Mouse (Mus musculus) heart, embryonic 11.5 days (tissue): ENCODE measurements around the gene Csta1. TPM values are rescaled to one million over a fixed set of nuclear protein-coding genes. Genes with fewer than 3 reads are reported as not detected.

Experiments
- ATAC-seq: fragments of 200-750 bp; cut with Nextera tagmentation; replicated peaks from 2 replicates; pipeline ENCODE4 v1.8.0; 2017; ENCODE audit warnings: moderate library complexity; ENCODE audit not compliant: insufficient number of reproducible peaks, low FRiP score, low TSS enrichment
- H3K27ac ChIP-seq: fragments of 300-500 bp; sonication (generic); 2 replicates; pipeline ENCODE4 v1.5.1; 2014; ENCODE audit warnings: mild to moderate bottlenecking, low read depth, low read length
- H3K27me3 ChIP-seq: fragments of 300-500 bp; sonication (generic); 2 replicates; pipeline ENCODE4 v1.6.1; 2014; ENCODE audit warnings: mild to moderate bottlenecking, low read length, mixed read lengths; ENCODE audit not compliant: control insufficient read depth, insufficient read depth
- H3K36me3 ChIP-seq: fragments of 300-500 bp; sonication (generic); 2 replicates; pipeline ENCODE4 v1.6.1; 2014; ENCODE audit warnings: mild to moderate bottlenecking, low read length, moderate library complexity, mixed read lengths; ENCODE audit not compliant: control insufficient read depth, insufficient read depth
- H3K4me1 ChIP-seq: fragments of 300-500 bp; sonication (generic); 2 replicates; pipeline ENCODE4 v1.6.1; 2014; ENCODE audit warnings: low read length; ENCODE audit not compliant: control insufficient read depth, insufficient read depth
- H3K4me2 ChIP-seq: fragments of 300-500 bp; sonication (generic); 2 replicates; pipeline ENCODE4 v1.6.1; 2014; ENCODE audit warnings: mild to moderate bottlenecking, moderate library complexity
- H3K4me3 ChIP-seq: fragments of 300-500 bp; sonication (generic); 2 replicates; pipeline ENCODE4 v1.5.1; 2014; ENCODE audit warnings: low read depth, low read length
- H3K9ac ChIP-seq: fragments of 300-500 bp; sonication (generic); 2 replicates; pipeline ENCODE4 v1.6.1; 2014; ENCODE audit warnings: mild to moderate bottlenecking, low read depth, low read length, moderate library complexity
- H3K9me3 ChIP-seq: fragments of 300-500 bp; sonication (generic); replicated peaks from 2 replicates; pipeline ENCODE4 v1.6.1; 2016; ENCODE audit warnings: low read length; ENCODE audit not compliant: control insufficient read depth
- WGBS: fragments of 180-500 bp; shearing (Covaris S2); extraction: QIAGEN DNeasy Blood & Tissue Kit; methylation state at CpG from one replicate; pipeline ENCODE4 v1.1.7; 2014; ENCODE audit not compliant: insufficient replicate concordance; 5-methylcytosine and 5-hydroxymethylcytosine counted together
- polyA plus RNA-seq: library from polyadenylated mRNA; unstranded; fragments of >200 nt; fragmentation: Nextera tagmentation; extraction: Ambion mirVana; gene quantifications from 2 replicates; pipeline ENCODE4 v1.2.1, GENCODE M21; 2014

The Csta1 gene
- polyA plus RNA-seq, 1 experiment from 2014 or later: not detected

- no peak overlapping the region for H3K9ac ChIP-seq
- H3K27ac ChIP-seq: no peak overlapping the region
- no peak overlapping the region for H3K4me2 ChIP-seq
- no peaks in the 10 kb centered on the region for H3K4me1 ChIP-seq
- peaks cover 6% of the 10 kb centered on the region for H3K36me3 ChIP-seq
- ATAC-seq: no peak
- no peak overlapping the region for H3K4me3 ChIP-seq
- WGBS: 92% methylated on average over 3 of the region's 3 CpGs
- no peaks in the 10 kb centered on the region for H3K27me3 ChIP-seq
- no peaks in the 10 kb centered on the region for H3K9me3 ChIP-seq
Measured at GRCm38 (mm10) chr16:36079916-36080315, 51.1 kb downstream of the Csta1 start.

DNA sequence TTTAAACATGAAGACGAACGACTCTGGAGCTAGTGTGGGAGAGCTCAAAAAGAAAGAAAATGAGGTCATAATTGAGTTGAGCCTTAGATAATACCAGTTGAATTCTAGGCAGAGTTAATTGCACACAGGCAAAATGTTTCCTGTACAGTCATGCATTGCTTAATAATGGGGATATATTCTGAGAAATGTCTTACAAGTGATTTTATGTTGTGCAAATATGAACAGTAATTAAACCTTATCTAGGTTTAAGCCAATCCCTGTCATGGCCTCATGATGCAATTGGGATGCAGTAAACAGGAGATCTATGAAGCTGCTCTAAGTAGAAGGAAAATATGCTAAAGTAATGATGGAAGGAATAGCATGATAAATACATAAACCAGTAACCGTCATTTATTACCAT lies 56.3 kb downstream of the Csta1 start:
- WGBS: 88% methylated on average over 3 of the region's 3 CpGs
- Histone ChIP-seq H3K27ac (no peak overlapping the region), H3K4me1 (peaks cover 2% of the 10 kb centered on the region), H3K4me2 (no peak overlapping the region), H3K9ac (no peak overlapping the region), H3K9me3 (no peaks in the 10 kb centered on the region), H3K27me3 (no peaks in the 10 kb centered on the region), H3K36me3 (no peaks in the 10 kb centered on the region; the same call in 1 of the 2 replicates), H3K4me3 (no peak overlapping the region)
- ATAC-seq: no peak

- Histone ChIP-seq H3K4me1 (peaks cover 22% of the 10 kb centered on the region), H3K27ac (peak overlapping the region; percentile 100), H3K4me3 (peak overlapping the region; percentile 77), H3K9ac (peak overlapping the region; percentile 95), H3K36me3 (no peaks in the 10 kb centered on the region; the same call in 1 of the 2 replicates), H3K9me3 (no peaks in the 10 kb centered on the region), H3K27me3 (no peaks in the 10 kb centered on the region), H3K4me2 (peak overlapping the region; percentile 74)
- ATAC-seq: no peak
- WGBS: 24% methylated on average over 8 of the region's 8 CpGs
Measured at GRCm38 (mm10) chr16:36072410-36073011, 58.5 kb downstream of the Csta1 start.

DNA sequence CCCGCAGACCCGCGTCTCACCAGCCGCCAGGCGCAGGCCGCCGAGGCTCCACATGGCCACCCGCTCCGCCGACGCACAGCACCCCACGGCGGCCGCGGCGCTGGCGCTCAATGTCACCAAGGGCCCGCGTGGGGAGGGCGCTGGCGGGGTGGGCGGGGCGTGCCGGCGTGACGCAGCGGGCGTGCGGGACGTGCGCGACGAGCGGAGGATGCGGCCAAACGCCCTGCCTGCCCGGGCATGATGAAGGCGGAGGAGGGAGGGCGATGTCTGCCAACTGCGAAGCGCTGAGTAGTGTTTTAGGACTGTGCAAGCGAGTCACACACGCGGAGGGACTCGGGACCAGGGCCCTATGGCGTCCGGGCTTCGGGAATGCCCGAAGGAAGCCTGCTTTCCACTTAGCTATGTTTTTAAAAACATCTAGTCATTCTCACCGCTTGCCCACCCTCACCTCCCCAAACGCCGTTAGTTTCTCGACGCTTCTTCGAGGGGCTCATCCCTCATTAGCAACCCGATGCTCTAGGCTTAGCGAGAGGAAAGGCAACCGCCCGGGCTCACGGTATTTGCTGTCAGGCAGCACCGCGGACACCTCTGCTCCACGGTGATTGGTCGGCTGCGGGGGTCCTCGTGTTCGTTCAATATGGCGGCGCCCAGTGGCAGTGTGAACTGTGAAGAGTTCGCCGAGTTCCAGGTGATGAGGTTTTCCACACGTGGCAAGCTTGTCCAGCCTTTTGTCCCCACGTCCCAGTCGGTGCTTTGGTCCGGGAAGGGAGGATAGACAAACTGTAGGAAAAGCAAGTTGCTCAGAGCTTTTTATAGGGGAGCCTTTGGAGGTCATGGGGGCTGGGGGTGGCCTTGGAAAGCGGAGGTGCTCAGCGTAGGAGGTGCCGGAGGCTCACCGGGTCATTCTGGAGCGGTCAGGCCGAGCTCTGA lies 59.3 kb downstream of the Csta1 start, which contains the start of the genes Fam162a and Ccdc58:
Gene Fam162a (minus strand): TSS at position 145 of the 930 bp plus-strand sequence.
Gene Ccdc58 (plus strand): TSS at position 236 of the 930 bp plus-strand sequence.
- Histone ChIP-seq H3K4me2 (peak within 1 kb of the TSS; percentile 74), H3K36me3 (no peaks in the 10 kb centered on the region; the same call in 1 of the 2 replicates), H3K27ac (peak within 1 kb of the TSS; percentile 100), H3K9me3 (no peaks in the 10 kb centered on the region), H3K4me1 (peaks cover 24% of the 10 kb centered on the region), H3K4me3 (peak within 1 kb of the TSS; percentile 77), H3K9ac (peak within 1 kb of the TSS; percentile 95), H3K27me3 (no peaks in the 10 kb centered on the region)
- WGBS: under 1% methylated on average over 80 of the region's 81 CpGs
- ATAC-seq: peak; percentile 94

- Histone ChIP-seq H3K36me3 (no peaks in the 10 kb centered on the region; the same call in 1 of the 2 replicates), H3K27ac (peak overlapping the region; percentile 100), H3K9me3 (no peaks in the 10 kb centered on the region), H3K4me1 (peaks cover 27% of the 10 kb centered on the region), H3K4me2 (peak overlapping the region; percentile 74), H3K4me3 (peak overlapping the region; percentile 77), H3K27me3 (no peaks in the 10 kb centered on the region), H3K9ac (peak overlapping the region; percentile 95)
- WGBS: 1% methylated on average over 16 of the region's 16 CpGs
- no peak for ATAC-seq
Measured at GRCm38 (mm10) chr16:36071071-36071449, 60.0 kb downstream of the Csta1 start.

Other genes starting within 250 kb of the Csta1 start
- gene Parp9, start 192.8 kb downstream of the Csta1 start, polyA plus RNA-seq: 3.3 and 5.1 TPM in 2 replicates
- gene Dtx3l, start 192.1 kb downstream of the Csta1 start, polyA plus RNA-seq: 3.4 and 4.0 TPM in 2 replicates
- gene Kpna1, start 152.5 kb downstream of the Csta1 start, polyA plus RNA-seq: 49.9 and 58.1 TPM in 2 replicates
- 6.5 and 7.6 TPM in 2 replicates for gene Wdr5b, start 90.1 kb downstream of the Csta1 start, polyA plus RNA-seq
- gene Fam162a, start 59.6 kb downstream of the Csta1 start, polyA plus RNA-seq: 723 and 731 TPM in 2 replicates
- gene Ccdc58, start 59.6 kb downstream of the Csta1 start, polyA plus RNA-seq: 87.5 and 89.1 TPM in 2 replicates
- gene Stfa2l1, start 25.6 kb upstream of the Csta1 start, polyA plus RNA-seq: not detected in 2 replicates
- gene Gm5483, start 53.0 kb upstream of the Csta1 start, polyA plus RNA-seq: not detected in 2 replicates
- not detected in 2 replicates for gene Gm5416, start 79.2 kb upstream of the Csta1 start, polyA plus RNA-seq
- gene 2010005H15Rik, start 90.2 kb upstream of the Csta1 start, polyA plus RNA-seq: not detected in 2 replicates
- 0.99 and 2.5 TPM in 2 replicates for gene Stfa1, start 145.7 kb upstream of the Csta1 start, polyA plus RNA-seq
- gene BC117090, start 203.1 kb upstream of the Csta1 start, polyA plus RNA-seq: not detected in 2 replicates
- 0.90 and 2.3 TPM in 2 replicates for gene BC100530, start 236.5 kb upstream of the Csta1 start, polyA plus RNA-seq